Mouse (Mus musculus): ENCODE results near the gene Xxylt1. TPM values are rescaled to one million over a fixed set of nuclear protein-coding genes. Genes with fewer than 3 reads are reported as not detected.
"Not testable (repeated sequence)": the region's sequence is repeated elsewhere in the genome, so short reads cannot be mapped to it uniquely, and the experiment has no call there.

Gene Xxylt1
- polyA plus RNA-seq, 1 experiment = 18.0 TPM

DNA sequence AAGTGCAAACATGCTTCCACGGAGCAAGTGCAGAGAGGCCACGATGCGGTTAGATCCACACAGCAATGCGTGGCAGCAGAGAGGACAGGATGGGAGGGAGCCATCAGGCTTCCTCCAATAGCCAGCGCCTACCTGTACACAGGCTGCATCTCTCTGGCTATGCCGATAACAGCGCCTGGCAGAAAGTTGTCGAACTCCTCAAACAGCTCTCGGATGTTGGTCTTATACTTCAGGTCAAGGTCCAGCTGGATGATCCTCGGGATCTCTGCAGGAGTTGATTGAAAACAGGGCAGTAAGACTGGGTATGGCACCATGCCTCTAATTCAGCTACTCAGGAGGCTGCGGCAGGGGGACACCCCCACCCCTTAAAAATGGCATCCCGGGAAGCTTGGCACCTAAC lies 73.7 kb downstream of the Xxylt1 start:
- peaks cover 15% of the 10 kb centered on the region; the same call in 1 of the 2 replicates for H3K4me1 ChIP-seq (ENCODE audit: control insufficient read depth, insufficient read depth, insufficient read length)
- no peaks in the 10 kb centered on the region for H3K36me3 ChIP-seq (ENCODE audit: control insufficient read depth, insufficient read depth, low read length)
- H3K27me3 ChIP-seq (ENCODE audit: control insufficient read depth, insufficient read depth, low read length) = no peaks in the 10 kb centered on the region
- H3K4me3 ChIP-seq (ENCODE audit: extremely low read depth, insufficient read depth, insufficient read length) = no peak overlapping the region
- no peak for DNase-seq (ENCODE audit: low read depth in 1 of 2, low spot score in 2 of 2)
- WGBS = 92% methylated on average over 12 of the region's 12 CpGs
- no peak overlapping the region for H3K27ac ChIP-seq (ENCODE audit: insufficient read depth, low read length)
- TF ChIP-seq CTCF (IDR thresholded peaks at IDR 0.05; ENCODE audit: extremely low read depth, insufficient read depth, insufficient read length, insufficient replicate concordance) (no peak), POLR2A (IDR thresholded peaks at IDR 0.05; ENCODE audit: low read depth, low read length) (no peak)

- Histone ChIP-seq H3K27me3 (ENCODE audit: control insufficient read depth, insufficient read depth, low read length) (no peaks in the 10 kb centered on the region), H3K4me3 (ENCODE audit: extremely low read depth, insufficient read depth, insufficient read length) (no peak overlapping the region), H3K36me3 (ENCODE audit: control insufficient read depth, insufficient read depth, low read length) (no peaks in the 10 kb centered on the region), H3K4me1 (ENCODE audit: control insufficient read depth, insufficient read depth, insufficient read length) (peaks cover 16% of the 10 kb centered on the region; the same call in 1 of the 2 replicates), H3K27ac (ENCODE audit: insufficient read depth, low read length) (no peak overlapping the region)
- 65% methylated on average over 7 of the region's 7 CpGs for WGBS
- no peak for TF ChIP-seq POLR2A (IDR thresholded peaks at IDR 0.05; ENCODE audit: low read depth, low read length)
- no peak for TF ChIP-seq CTCF (IDR thresholded peaks at IDR 0.05; ENCODE audit: extremely low read depth, insufficient read depth, insufficient read length, insufficient replicate concordance)
- no peak for DNase-seq (ENCODE audit: low read depth in 1 of 2, low spot score in 2 of 2)
Measured at GRCm38 (mm10) chr16:31005693-31006092, 75.5 kb downstream of the Xxylt1 start.

DNA sequence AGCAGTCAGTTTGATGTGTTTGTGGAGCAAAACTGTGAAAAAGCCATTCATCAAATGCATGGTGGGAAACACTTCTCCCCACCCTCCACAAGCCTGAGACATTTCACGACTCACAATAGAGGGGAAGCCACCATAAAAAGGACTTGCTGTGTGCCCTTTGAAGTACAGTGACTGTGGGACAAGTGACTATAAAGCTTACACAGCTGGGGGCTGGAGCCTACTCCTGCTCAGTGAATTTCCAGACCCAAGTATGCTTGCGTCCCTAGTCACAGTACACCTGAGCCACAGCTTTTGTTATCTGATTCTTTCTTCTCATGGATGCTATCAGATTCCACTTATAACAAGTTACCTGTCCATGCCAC lies 76.9 kb downstream of the Xxylt1 start:
- H3K4me1 ChIP-seq (ENCODE audit: control insufficient read depth, insufficient read depth, insufficient read length) = peaks cover 16% of the 10 kb centered on the region; the same call in 1 of the 2 replicates
- TF ChIP-seq POLR2A (IDR thresholded peaks at IDR 0.05; ENCODE audit: low read depth, low read length) = no peak
- no peak for TF ChIP-seq CTCF (IDR thresholded peaks at IDR 0.05; ENCODE audit: extremely low read depth, insufficient read depth, insufficient read length, insufficient replicate concordance)
- no peaks in the 10 kb centered on the region for H3K36me3 ChIP-seq (ENCODE audit: control insufficient read depth, insufficient read depth, low read length)
- DNase-seq (ENCODE audit: low read depth in 1 of 2, low spot score in 2 of 2) = no peak
- 45% methylated on average over 2 of the region's 2 CpGs for WGBS
- no peak overlapping the region for H3K4me3 ChIP-seq (ENCODE audit: extremely low read depth, insufficient read depth, insufficient read length)
- H3K27ac ChIP-seq (ENCODE audit: insufficient read depth, low read length) = no peak overlapping the region
- H3K27me3 ChIP-seq (ENCODE audit: control insufficient read depth, insufficient read depth, low read length) = no peaks in the 10 kb centered on the region

DNA sequence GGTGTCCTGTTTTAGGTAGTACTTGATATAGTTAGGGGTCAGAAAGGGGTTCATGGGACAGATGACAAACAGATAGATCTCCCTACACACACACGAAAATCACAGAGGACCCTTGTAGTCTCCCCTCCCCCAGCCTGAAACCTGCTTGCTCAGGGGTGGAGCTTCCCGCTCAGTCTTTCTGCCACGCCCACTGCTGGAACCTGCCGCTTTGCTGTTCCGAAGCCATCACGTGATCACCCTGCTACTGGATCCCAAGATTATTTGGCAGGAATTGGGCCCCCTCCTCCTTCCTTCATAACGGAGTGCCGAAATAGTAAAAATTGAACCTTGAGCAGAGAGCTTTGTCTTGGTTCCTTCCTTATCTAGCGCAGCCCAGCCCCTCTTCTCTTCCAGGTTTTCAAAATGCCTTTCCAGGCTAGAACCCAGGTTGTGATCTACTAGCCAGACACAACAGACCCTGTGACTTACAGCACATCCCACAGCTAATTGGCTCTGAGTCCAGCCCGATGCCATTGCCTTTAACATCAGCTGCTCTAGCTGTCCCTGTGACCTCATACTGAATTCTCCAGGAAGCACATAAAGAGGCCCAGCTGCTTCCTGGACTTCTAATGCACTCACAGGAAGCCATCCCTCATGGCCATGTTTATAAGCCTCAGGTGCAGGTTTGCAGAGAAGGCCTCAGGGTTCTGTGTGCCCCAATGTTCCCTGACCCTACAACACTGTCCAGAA lies 77.5 kb downstream of the Xxylt1 start:
- H3K4me3 ChIP-seq (ENCODE audit: extremely low read depth, insufficient read depth, insufficient read length); H3K36me3 ChIP-seq (ENCODE audit: control insufficient read depth, insufficient read depth, low read length); H3K27me3 ChIP-seq (ENCODE audit: control insufficient read depth, insufficient read depth, low read length); H3K27ac ChIP-seq (ENCODE audit: insufficient read depth, low read length); DNase-seq (ENCODE audit: low read depth in 1 of 2, low spot score in 2 of 2): not testable (repeated sequence)
- peaks cover 16% of the 10 kb centered on the region; the same call in 1 of the 2 replicates for H3K4me1 ChIP-seq (ENCODE audit: control insufficient read depth, insufficient read depth, insufficient read length)
- WGBS = 22% methylated on average over 10 of the region's 10 CpGs

- peaks cover 16% of the 10 kb centered on the region; the same call in 1 of the 2 replicates for H3K4me1 ChIP-seq (ENCODE audit: control insufficient read depth, insufficient read depth, insufficient read length)
- H3K27ac ChIP-seq (ENCODE audit: insufficient read depth, low read length) = no peak overlapping the region
- TF ChIP-seq POLR2A (IDR thresholded peaks at IDR 0.05; ENCODE audit: low read depth, low read length) = no peak
- TF ChIP-seq CTCF (IDR thresholded peaks at IDR 0.05; ENCODE audit: extremely low read depth, insufficient read depth, insufficient read length, insufficient replicate concordance) = no peak
- 51% methylated on average over 6 of the region's 6 CpGs for WGBS
- no peaks in the 10 kb centered on the region for H3K27me3 ChIP-seq (ENCODE audit: control insufficient read depth, insufficient read depth, low read length)
- H3K4me3 ChIP-seq (ENCODE audit: extremely low read depth, insufficient read depth, insufficient read length) = no peak overlapping the region
- DNase-seq (ENCODE audit: low read depth in 1 of 2, low spot score in 2 of 2) = no peak
- H3K36me3 ChIP-seq (ENCODE audit: control insufficient read depth, insufficient read depth, low read length) = no peaks in the 10 kb centered on the region
Measured at GRCm38 (mm10) chr16:31002926-31003325, 78.3 kb downstream of the Xxylt1 start.

- Histone ChIP-seq H3K27ac (ENCODE audit: insufficient read depth, low read length) (no peak overlapping the region), H3K4me1 (ENCODE audit: control insufficient read depth, insufficient read depth, insufficient read length) (peaks cover 16% of the 10 kb centered on the region; the same call in 1 of the 2 replicates), H3K27me3 (ENCODE audit: control insufficient read depth, insufficient read depth, low read length) (no peaks in the 10 kb centered on the region), H3K36me3 (ENCODE audit: control insufficient read depth, insufficient read depth, low read length) (no peaks in the 10 kb centered on the region), H3K4me3 (ENCODE audit: extremely low read depth, insufficient read depth, insufficient read length) (no peak overlapping the region)
- DNase-seq (ENCODE audit: low read depth in 1 of 2, low spot score in 2 of 2) = no peak
- 92% methylated on average over 6 of the region's 6 CpGs for WGBS
- TF ChIP-seq POLR2A (IDR thresholded peaks at IDR 0.05; ENCODE audit: low read depth, low read length) = no peak
- no peak for TF ChIP-seq CTCF (IDR thresholded peaks at IDR 0.05; ENCODE audit: extremely low read depth, insufficient read depth, insufficient read length, insufficient replicate concordance)
Measured at GRCm38 (mm10) chr16:31002117-31002516, 79.1 kb downstream of the Xxylt1 start.

GRCm38 (mm10) chr16:30998711-30999110 lies 82.5 kb downstream of the Xxylt1 start:
- Histone ChIP-seq H3K27me3 (ENCODE audit: control insufficient read depth, insufficient read depth, low read length) (no peaks in the 10 kb centered on the region), H3K4me3 (ENCODE audit: extremely low read depth, insufficient read depth, insufficient read length) (no peak overlapping the region), H3K4me1 (ENCODE audit: control insufficient read depth, insufficient read depth, insufficient read length) (peaks cover 14% of the 10 kb centered on the region; the same call in 1 of the 2 replicates), H3K36me3 (ENCODE audit: control insufficient read depth, insufficient read depth, low read length) (no peaks in the 10 kb centered on the region), H3K27ac (ENCODE audit: insufficient read depth, low read length) (no peak overlapping the region)
- DNase-seq (ENCODE audit: low read depth in 1 of 2, low spot score in 2 of 2) = no peak
- WGBS = 93% methylated on average over 2 of the region's 2 CpGs
- TF ChIP-seq CTCF (IDR thresholded peaks at IDR 0.05; ENCODE audit: extremely low read depth, insufficient read depth, insufficient read length, insufficient replicate concordance) (no peak), POLR2A (IDR thresholded peaks at IDR 0.05; ENCODE audit: low read depth, low read length) (no peak)

Measured in spleen, adult 2 months (tissue).